Mouse (Mus musculus): ENCODE data around the gene Atg2b. TPM values are rescaled to one million over a fixed set of nuclear protein-coding genes. Genes with fewer than 3 reads are reported as not detected.
A peak's percentile ranks its signal among the peaks of the same experiment; 100 is the strongest.

Gene Atg2b
- polyA plus RNA-seq, 1 experiment from 2014 or later, result 16.7 TPM

GRCm38 (mm10) chr12:105689435-105689834 lies 4.4 kb upstream of the Atg2b start:
- no peak overlapping the region for H3K4me3 ChIP-seq (ENCODE audit: low read depth, low read length)
- H3K4me2 ChIP-seq (ENCODE audit: low read depth, severe bottlenecking), result no peak overlapping the region
- H3K27me3 ChIP-seq (ENCODE audit: control insufficient read depth, insufficient read depth, low read length), result no peaks in the 10 kb centered on the region
- no peak overlapping the region for H3K27ac ChIP-seq (replicated peaks; ENCODE audit: low read depth, low read length)
- ATAC-seq (ENCODE audit: insufficient number of reproducible peaks, low FRiP score, low TSS enrichment, low read depth) (no peak), DNase-seq (ENCODE audit: low spot score) (no peak)
- 96% methylated on average over 13 of the region's 13 CpGs for WGBS
- no peaks in the 10 kb centered on the region for H3K9me3 ChIP-seq (ENCODE audit: control insufficient read depth, low read length)
- peaks cover 4% of the 10 kb centered on the region; the same call in 1 of the 2 replicates for H3K4me1 ChIP-seq (ENCODE audit: control insufficient read depth, insufficient read depth, low read length)
- H3K9ac ChIP-seq (ENCODE audit: low read length), result no peak overlapping the region
- peaks cover 2% of the 10 kb centered on the region; the same call in 1 of the 2 replicates for H3K36me3 ChIP-seq (ENCODE audit: control insufficient read depth, insufficient read depth, low read length)

- Histone ChIP-seq H3K9ac (ENCODE audit: low read length) (no peak overlapping the region), H3K4me3 (ENCODE audit: low read depth, low read length) (no peak overlapping the region), H3K27ac (replicated peaks; ENCODE audit: low read depth, low read length) (no peak overlapping the region), H3K36me3 (ENCODE audit: control insufficient read depth, insufficient read depth, low read length) (no peaks in the 10 kb centered on the region; the same call in 1 of the 2 replicates), H3K27me3 (ENCODE audit: control insufficient read depth, insufficient read depth, low read length) (no peaks in the 10 kb centered on the region), H3K4me1 (ENCODE audit: control insufficient read depth, insufficient read depth, low read length) (peaks cover 7% of the 10 kb centered on the region; the same call in 1 of the 2 replicates), H3K9me3 (ENCODE audit: control insufficient read depth, low read length) (no peaks in the 10 kb centered on the region), H3K4me2 (ENCODE audit: low read depth, severe bottlenecking) (no peak overlapping the region)
- no peak for ATAC-seq (ENCODE audit: insufficient number of reproducible peaks, low FRiP score, low TSS enrichment, low read depth)
- 89% methylated on average over 4 of the region's 4 CpGs for WGBS
- DNase-seq (ENCODE audit: low spot score), result no peak
Observed at GRCm38 (mm10) chr12:105688546-105688945, 3.5 kb upstream of the Atg2b start.

GRCm38 (mm10) chr12:105687416-105687815 lies 2.4 kb upstream of the Atg2b start:
- no peaks in the 10 kb centered on the region; the same call in 1 of the 2 replicates for H3K36me3 ChIP-seq (ENCODE audit: control insufficient read depth, insufficient read depth, low read length)
- no peak overlapping the region for H3K9ac ChIP-seq (ENCODE audit: low read length)
- no peaks in the 10 kb centered on the region for H3K27me3 ChIP-seq (ENCODE audit: control insufficient read depth, insufficient read depth, low read length)
- 89% methylated on average over 4 of the region's 4 CpGs for WGBS
- H3K4me1 ChIP-seq (ENCODE audit: control insufficient read depth, insufficient read depth, low read length), result peaks cover 13% of the 10 kb centered on the region; the same call in 1 of the 2 replicates
- no peaks in the 10 kb centered on the region for H3K9me3 ChIP-seq (ENCODE audit: control insufficient read depth, low read length)
- H3K4me3 ChIP-seq (ENCODE audit: low read depth, low read length), result no peak overlapping the region
- H3K27ac ChIP-seq (replicated peaks; ENCODE audit: low read depth, low read length), result no peak overlapping the region
- DNase-seq (ENCODE audit: low spot score) (no peak), ATAC-seq (ENCODE audit: insufficient number of reproducible peaks, low FRiP score, low TSS enrichment, low read depth) (no peak)
- H3K4me2 ChIP-seq (ENCODE audit: low read depth, severe bottlenecking), result no peak overlapping the region

GRCm38 (mm10) chr12:105686791-105687190 lies 1.8 kb upstream of the Atg2b start:
- Histone ChIP-seq H3K9ac (ENCODE audit: low read length) (no peak overlapping the region), H3K4me1 (ENCODE audit: control insufficient read depth, insufficient read depth, low read length) (peaks cover 13% of the 10 kb centered on the region; the same call in 1 of the 2 replicates), H3K9me3 (ENCODE audit: control insufficient read depth, low read length) (no peaks in the 10 kb centered on the region), H3K27me3 (ENCODE audit: control insufficient read depth, insufficient read depth, low read length) (no peaks in the 10 kb centered on the region), H3K4me2 (ENCODE audit: low read depth, severe bottlenecking) (no peak overlapping the region), H3K4me3 (ENCODE audit: low read depth, low read length) (no peak overlapping the region), H3K27ac (replicated peaks; ENCODE audit: low read depth, low read length) (no peak overlapping the region), H3K36me3 (ENCODE audit: control insufficient read depth, insufficient read depth, low read length) (no peaks in the 10 kb centered on the region; the same call in 1 of the 2 replicates)
- DNase-seq (ENCODE audit: low spot score) (no peak), ATAC-seq (ENCODE audit: insufficient number of reproducible peaks, low FRiP score, low TSS enrichment, low read depth) (no peak)
- 91% methylated on average over 3 of the region's 3 CpGs for WGBS

- peak; percentile 63 for DNase-seq (ENCODE audit: low spot score)
- Histone ChIP-seq H3K27ac (replicated peaks; ENCODE audit: low read depth, low read length) (peak within 1 kb of the TSS; percentile 74), H3K36me3 (ENCODE audit: control insufficient read depth, insufficient read depth, low read length) (no peaks in the 10 kb centered on the region; the same call in 1 of the 2 replicates), H3K4me1 (ENCODE audit: control insufficient read depth, insufficient read depth, low read length) (peaks cover 13% of the 10 kb centered on the region; the same call in 1 of the 2 replicates), H3K4me2 (ENCODE audit: low read depth, severe bottlenecking) (peak within 1 kb of the TSS; percentile 87), H3K9ac (ENCODE audit: low read length) (peak within 1 kb of the TSS; percentile 76), H3K9me3 (ENCODE audit: control insufficient read depth, low read length) (no peaks in the 10 kb centered on the region), H3K27me3 (ENCODE audit: control insufficient read depth, insufficient read depth, low read length) (no peaks in the 10 kb centered on the region), H3K4me3 (ENCODE audit: low read depth, low read length) (peak within 1 kb of the TSS; percentile 96)
- WGBS, result under 1% methylated on average over 41 of the region's 41 CpGs
- ATAC-seq (ENCODE audit: insufficient number of reproducible peaks, low FRiP score, low TSS enrichment, low read depth), result peak; percentile 44; the same call in 1 of the 2 replicates
Observed at GRCm38 (mm10) chr12:105683933-105684901, 794 bp downstream of the Atg2b start, which contains the start of gene Gskip. TSS of gene Gskip (plus strand) at chr12:105684829.

GRCm38 (mm10) chr12:105678762-105679161 lies 6.2 kb downstream of the Atg2b start:
- no peak for ATAC-seq (ENCODE audit: insufficient number of reproducible peaks, low FRiP score, low TSS enrichment, low read depth)
- peaks cover 8% of the 10 kb centered on the region; the same call in 1 of the 2 replicates for H3K4me1 ChIP-seq (ENCODE audit: control insufficient read depth, insufficient read depth, low read length)
- WGBS, result 86% methylated on average over 3 of the region's 3 CpGs
- H3K27ac ChIP-seq (replicated peaks; ENCODE audit: low read depth, low read length), result no peak overlapping the region
- no peaks in the 10 kb centered on the region for H3K27me3 ChIP-seq (ENCODE audit: control insufficient read depth, insufficient read depth, low read length)
- H3K36me3 ChIP-seq (ENCODE audit: control insufficient read depth, insufficient read depth, low read length), result 0 out of 2 replicates have a peak, but pooled peaks cover 5% of the 10 kb centered on the region
- H3K4me3 ChIP-seq (ENCODE audit: low read depth, low read length), result no peak overlapping the region
- no peak overlapping the region for H3K4me2 ChIP-seq (ENCODE audit: low read depth, severe bottlenecking)
- H3K9me3 ChIP-seq (ENCODE audit: control insufficient read depth, low read length), result no peaks in the 10 kb centered on the region
- H3K9ac ChIP-seq (ENCODE audit: low read length), result no peak overlapping the region
- no peak for DNase-seq (ENCODE audit: low spot score)

- no peak overlapping the region for H3K4me2 ChIP-seq (ENCODE audit: low read depth, severe bottlenecking)
- WGBS, result 91% methylated on average over 7 of the region's 7 CpGs
- ATAC-seq (ENCODE audit: insufficient number of reproducible peaks, low FRiP score, low TSS enrichment, low read depth) (no peak), DNase-seq (ENCODE audit: low spot score) (no peak)
- peaks cover 9% of the 10 kb centered on the region for H3K36me3 ChIP-seq (ENCODE audit: control insufficient read depth, insufficient read depth, low read length)
- no peaks in the 10 kb centered on the region for H3K27me3 ChIP-seq (ENCODE audit: control insufficient read depth, insufficient read depth, low read length)
- H3K9ac ChIP-seq (ENCODE audit: low read length), result no peak overlapping the region
- peaks cover 2% of the 10 kb centered on the region; the same call in 1 of the 2 replicates for H3K4me1 ChIP-seq (ENCODE audit: control insufficient read depth, insufficient read depth, low read length)
- no peak overlapping the region for H3K4me3 ChIP-seq (ENCODE audit: low read depth, low read length)
- H3K27ac ChIP-seq (replicated peaks; ENCODE audit: low read depth, low read length), result no peak overlapping the region
- H3K9me3 ChIP-seq (ENCODE audit: control insufficient read depth, low read length), result no peaks in the 10 kb centered on the region
Observed at GRCm38 (mm10) chr12:105678211-105678610, 6.8 kb downstream of the Atg2b start.

- no peak overlapping the region for H3K4me2 ChIP-seq (ENCODE audit: low read depth, severe bottlenecking)
- no peak overlapping the region for H3K9ac ChIP-seq (ENCODE audit: low read length)
- no peaks in the 10 kb centered on the region for H3K27me3 ChIP-seq (ENCODE audit: control insufficient read depth, insufficient read depth, low read length)
- H3K27ac ChIP-seq (replicated peaks; ENCODE audit: low read depth, low read length), result no peak overlapping the region
- H3K4me1 ChIP-seq (ENCODE audit: control insufficient read depth, insufficient read depth, low read length), result no peaks in the 10 kb centered on the region
- H3K4me3 ChIP-seq (ENCODE audit: low read depth, low read length), result no peak overlapping the region
- DNase-seq (ENCODE audit: low spot score) (no peak), ATAC-seq (ENCODE audit: insufficient number of reproducible peaks, low FRiP score, low TSS enrichment, low read depth) (no peak)
- H3K9me3 ChIP-seq (ENCODE audit: control insufficient read depth, low read length), result no peaks in the 10 kb centered on the region
- H3K36me3 ChIP-seq (ENCODE audit: control insufficient read depth, insufficient read depth, low read length), result peaks cover 9% of the 10 kb centered on the region
- WGBS, result 95% methylated on average over 8 of the region's 8 CpGs
Observed at GRCm38 (mm10) chr12:105676274-105676673, 8.7 kb downstream of the Atg2b start.
